11 mouse cellular contexts compared by ENCODE assay signal in the genomic region with DNA sequence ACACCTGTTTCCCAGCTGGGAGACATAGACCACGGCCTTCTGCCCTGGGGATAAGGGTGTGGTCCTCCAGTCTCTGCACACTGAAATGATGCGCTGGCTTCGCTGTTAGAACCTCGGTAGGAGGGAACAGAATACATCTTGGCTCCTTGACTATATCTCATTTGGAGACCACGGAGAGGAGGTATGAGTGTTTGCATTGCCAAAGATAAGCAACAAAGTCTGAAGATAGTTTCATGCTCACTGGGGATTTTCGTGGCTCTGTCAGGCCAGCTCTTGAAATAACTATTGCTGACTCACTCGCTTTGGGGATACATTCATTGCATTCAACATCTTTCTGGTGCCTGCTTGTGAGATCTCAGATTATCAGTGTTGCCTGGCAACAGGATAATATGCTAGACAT. TPM values are rescaled to one million over a fixed set of nuclear protein-coding genes. Genes with fewer than 3 reads are reported as not detected.
DNase-seq lines count a peak whose midpoint lies in the region; ATAC-seq and TF ChIP-seq lines count a peak whose summit lies in the region.
"Had no signal": no experiment of that assay in that cellular context is flagged by ENCODE, and none has a peak within 500 bp of the region (broad histone marks: within the 10 kb centered on the region; RNA-seq: fewer than 3 reads in every experiment).

No protein-coding gene starts in this region.

- H3K27me3 ChIP-seq in midbrain, embryonic 14.5 days (ENCODE audit: control insufficient read depth, insufficient read depth, low read length) = no peaks in the 10 kb centered on the region
- no peaks in the 10 kb centered on the region for H3K27me3 ChIP-seq in midbrain, embryonic 10.5 days (ENCODE audit: low read depth, poor library complexity, severe bottlenecking)
- no peaks in the 10 kb centered on the region for H3K27me3 ChIP-seq in lung, postnatal 0 days (replicated peaks; ENCODE audit: insufficient read depth, low read length)
- H3K27me3 ChIP-seq: embryonic facial prominence, embryonic 12.5 days; heart, embryonic 15.5 days; intestine, embryonic 15.5 days had no signal

- H3K4me2 ChIP-seq in midbrain, embryonic 14.5 days (ENCODE audit: low read length) = no peak overlapping the region
- no peak overlapping the region for H3K4me2 ChIP-seq in lung, postnatal 0 days (replicated peaks; ENCODE audit: low read depth, low read length)
- H3K4me2 ChIP-seq: embryonic facial prominence, embryonic 12.5 days; heart, embryonic 15.5 days; intestine, embryonic 15.5 days had no signal

- ATAC-seq in midbrain, embryonic 14.5 days (ENCODE audit: low FRiP score, low TSS enrichment) = no peak
- ATAC-seq in lung, postnatal 0 days = no peak
- ATAC-seq: intestine, embryonic 15.5 days had no signal

- TF ChIP-seq POLR2A in embryonic fibroblast, embryonic 13.5 days (IDR thresholded peaks at IDR 0.05; ENCODE audit: low read depth, low read length) = no peak

- no peaks in the 10 kb centered on the region for H3K36me3 ChIP-seq in midbrain, embryonic 14.5 days (ENCODE audit: control insufficient read depth, insufficient read depth, low read length)
- H3K36me3 ChIP-seq in midbrain, embryonic 10.5 days = no peaks in the 10 kb centered on the region
- H3K36me3 ChIP-seq in lung, postnatal 0 days (ENCODE audit: insufficient read depth, low read length) = no peaks in the 10 kb centered on the region
- H3K36me3 ChIP-seq: embryonic facial prominence, embryonic 12.5 days; heart, embryonic 15.5 days; intestine, embryonic 15.5 days had no signal

- no peak for TF ChIP-seq EP300 in lung, postnatal 0 days (IDR thresholded peaks at IDR 0.05)

- no peak overlapping the region for H3K27ac ChIP-seq in midbrain, embryonic 14.5 days (replicated peaks; ENCODE audit: low read depth, low read length)
- no peak overlapping the region for H3K27ac ChIP-seq in midbrain, embryonic 10.5 days (replicated peaks)
- peak overlapping the region; percentile 24; the same call in 1 of the 2 replicates for H3K27ac ChIP-seq in embryonic fibroblast, embryonic 13.5 days (ENCODE audit: insufficient read depth, low read length)
- H3K27ac ChIP-seq in lung, postnatal 0 days (ENCODE audit: low read length) = no peak overlapping the region
- H3K27ac ChIP-seq: embryonic facial prominence, embryonic 12.5 days; heart, embryonic 15.5 days; intestine, embryonic 15.5 days had no signal

- no peak overlapping the region for H3K9ac ChIP-seq in midbrain, embryonic 14.5 days (replicated peaks; ENCODE audit: low read length)
- H3K9ac ChIP-seq in lung, postnatal 0 days (replicated peaks; ENCODE audit: low read depth) = no peak overlapping the region
- H3K9ac ChIP-seq: embryonic facial prominence, embryonic 12.5 days; heart, embryonic 15.5 days; intestine, embryonic 15.5 days had no signal

- H3K4me1 ChIP-seq in midbrain, embryonic 14.5 days (ENCODE audit: control insufficient read depth, insufficient read depth, low read length) = no peaks in the 10 kb centered on the region
- H3K4me1 ChIP-seq in midbrain, embryonic 10.5 days = no peaks in the 10 kb centered on the region
- H3K4me1 ChIP-seq in embryonic fibroblast, embryonic 13.5 days (ENCODE audit: control insufficient read depth, insufficient read depth, low read length) = peaks cover 6% of the 10 kb centered on the region
- H3K4me1 ChIP-seq in lung, postnatal 0 days (ENCODE audit: insufficient read depth, low read depth, low read length) = no peaks in the 10 kb centered on the region
- H3K4me1 ChIP-seq: embryonic facial prominence, embryonic 12.5 days; heart, embryonic 15.5 days; intestine, embryonic 15.5 days had no signal

- 74% methylated on average over 7 of the region's 7 CpGs for WGBS in midbrain, embryonic 14.5 days
- 89% methylated on average over 7 of the region's 7 CpGs for WGBS in midbrain, embryonic 10.5 days
- WGBS in lung, postnatal 0 days = 48% methylated on average over 7 of the region's 7 CpGs

- H3K4me3 ChIP-seq in midbrain, embryonic 14.5 days (replicated peaks; ENCODE audit: low read depth, low read length) = no peak overlapping the region
- no peak overlapping the region for H3K4me3 ChIP-seq in midbrain, embryonic 10.5 days
- H3K4me3 ChIP-seq in embryonic fibroblast, embryonic 13.5 days (ENCODE audit: insufficient read depth, low read length) = no peak overlapping the region
- no peak overlapping the region for H3K4me3 ChIP-seq in lung, postnatal 0 days (ENCODE audit: low read depth, low read length)
- H3K4me3 ChIP-seq: embryonic facial prominence, embryonic 12.5 days; heart, embryonic 15.5 days; intestine, embryonic 15.5 days had no signal

- DNase-seq in midbrain, embryonic 14.5 days = peak; percentile 18
- no peak for DNase-seq in midbrain, embryonic 10.5 days (ENCODE audit: low spot score)
- DNase-seq in left cerebral cortex, adult 8-10 months (ENCODE audit: low spot score in 2 of 2) = peak; percentile 45 to 76
- no peak for DNase-seq in urinary bladder, postnatal 4 days (ENCODE audit: low spot score in 2 of 2)
- no peak for DNase-seq in lung, postnatal 0 days (ENCODE audit: low spot score)
- DNase-seq in gastrocnemius, postnatal 25 days = no peak
- DNase-seq: thymus, postnatal 36 days had no signal

- H3K9me3 ChIP-seq in midbrain, embryonic 14.5 days (ENCODE audit: control insufficient read depth, low read length) = no peaks in the 10 kb centered on the region
- no peaks in the 10 kb centered on the region for H3K9me3 ChIP-seq in midbrain, embryonic 10.5 days (replicated peaks)
- no peaks in the 10 kb centered on the region for H3K9me3 ChIP-seq in lung, postnatal 0 days (ENCODE audit: low read length)
- H3K9me3 ChIP-seq: embryonic facial prominence, embryonic 12.5 days; heart, embryonic 15.5 days; intestine, embryonic 15.5 days had no signal

- no peak for TF ChIP-seq CTCF in embryonic fibroblast, embryonic 13.5 days (IDR thresholded peaks at IDR 0.05; ENCODE audit: borderline replicate concordance, insufficient read depth, low read length)
- no peak for TF ChIP-seq CTCF in lung, postnatal 0 days (IDR thresholded peaks at IDR 0.05)

RNA-seq across cellular contexts. Expression of a gene that starts 44.0 kb away (rescaled TPM):
- polyA plus RNA-seq in midbrain, embryonic 14.5 days (2014; fragmentation: Nextera tagmentation; extraction: Ambion mirVana) = 9.7 and 11.2 TPM in 2 replicates
- polyA plus RNA-seq in midbrain, embryonic 10.5 days (2016; fragmentation: Nextera tagmentation; extraction: Ambion mirVana) = 1.5 and 6.6 TPM in 2 replicates
- 0.45 and 3.0 TPM in 2 replicates for polyA plus RNA-seq in embryonic fibroblast, embryonic 13.5 days (2011; ENCODE audit: insufficient read length, low read depth, missing spikeins)
- 10 to 100 TPM; 42.2 to 57.1 (median 47.7) TPM for total RNA-seq in left cerebral cortex, adult 8-10 months (2022)
- 126 and 158 TPM in 2 replicates for polyA plus RNA-seq in lung, postnatal 0 days (2015; fragmentation: Nextera tagmentation; extraction: Ambion mirVana)
- total RNA-seq in gastrocnemius, postnatal 25 days (2021) = 100 to 1,000 TPM; 117 to 149 TPM

Comparison
In these comparisons a context has a peak if more than half of its experiments do, and no peak if none do; other contexts are left out.
1. DNase-seq: peak in midbrain, embryonic 14.5 days (single experiment) and left cerebral cortex, adult 8-10 months (2 of 2); none in midbrain, embryonic 10.5 days (single experiment), urinary bladder, postnatal 4 days (0 of 2), lung, postnatal 0 days (single experiment) and gastrocnemius, postnatal 25 days (single experiment).
2. RNA of a gene that starts 44.0 kb away (polyA plus RNA-seq): 126 to 158 TPM in lung, postnatal 0 days; 9.7 to 11.2 TPM in midbrain, embryonic 14.5 days, 1.5 to 6.6 TPM in midbrain, embryonic 10.5 days and 0.45 to 3.0 TPM in embryonic fibroblast, embryonic 13.5 days; every median in the first group is over 10 times any median in the second.